Mouse (Mus musculus) forebrain, embryonic 11.5 days (tissue): ENCODE data around the gene Dlg1. TPM values are rescaled to one million over a fixed set of nuclear protein-coding genes. Genes with fewer than 3 reads are reported as not detected.
A peak's percentile ranks its signal among the peaks of the same experiment; 100 is the strongest.

ENCODE experiments used
- ATAC-seq: fragments of 200-750 bp; cut with Nextera tagmentation; replicated peaks from 2 replicates; pipeline ENCODE4 v1.8.0; 2017; ENCODE audit warnings: moderate TSS enrichment; ENCODE audit not compliant: low FRiP score
- DNase-seq: peaks from one replicate; pipeline ENCODE4 v3.0.0-alpha.2; 2017; ENCODE audit warnings: low spot score
- H3K27ac ChIP-seq: fragments of 300-500 bp; sonication (generic); 2 replicates; pipeline ENCODE4 v1.5.1; 2014; ENCODE audit warnings: low read depth, low read length
- H3K27me3 ChIP-seq: fragments of 300-500 bp; sonication (generic); 2 replicates; pipeline ENCODE4 v1.6.1; 2014; ENCODE audit warnings: mild to moderate bottlenecking, low read length, mixed read lengths; ENCODE audit not compliant: control insufficient read depth, insufficient read depth
- H3K36me3 ChIP-seq: fragments of 300-500 bp; sonication (generic); 2 replicates; pipeline ENCODE4 v1.6.1; 2014; ENCODE audit warnings: mild to moderate bottlenecking, low read length, moderate library complexity, mixed read lengths; ENCODE audit not compliant: control insufficient read depth, insufficient read depth
- H3K4me1 ChIP-seq: fragments of 300-500 bp; sonication (generic); replicated peaks from 2 replicates; pipeline ENCODE4 v1.6.1; 2014; ENCODE audit warnings: low read length, mixed read lengths; ENCODE audit not compliant: control insufficient read depth, insufficient read depth
- H3K4me2 ChIP-seq: fragments of 300-500 bp; sonication (generic); 2 replicates; pipeline ENCODE4 v1.6.1; 2014; ENCODE audit warnings: low read depth, mild to moderate bottlenecking, low read length, moderate library complexity, mixed read lengths; ENCODE audit not compliant: severe bottlenecking
- H3K4me3 ChIP-seq: fragments of 300-500 bp; sonication (generic); 2 replicates; pipeline ENCODE4 v1.5.1; 2014; ENCODE audit warnings: low read depth, low read length
- H3K9ac ChIP-seq: fragments of 300-500 bp; sonication (generic); 2 replicates; pipeline ENCODE4 v1.6.1; 2014; ENCODE audit warnings: low read length
- H3K9me3 ChIP-seq: fragments of 300-500 bp; sonication (generic); 2 replicates; pipeline ENCODE4 v1.6.1; 2016; ENCODE audit warnings: low read length, mixed read lengths; ENCODE audit not compliant: control insufficient read depth
- WGBS: fragments of 180-500 bp; shearing (Covaris S2); extraction: QIAGEN DNeasy Blood & Tissue Kit; methylation state at CpG from one replicate; pipeline ENCODE4 v1.1.7; 2014; 5-methylcytosine and 5-hydroxymethylcytosine counted together
- polyA plus RNA-seq: library from polyadenylated mRNA; unstranded; fragments of >200 nt; fragmentation: Nextera tagmentation; extraction: Ambion mirVana; gene quantifications from 2 replicates; pipeline ENCODE4 v1.2.1, GENCODE M21; 2014

Dlg1 gene
- polyA plus RNA-seq, 1 experiment from 2014 or later, result 38.5 TPM

DNA sequence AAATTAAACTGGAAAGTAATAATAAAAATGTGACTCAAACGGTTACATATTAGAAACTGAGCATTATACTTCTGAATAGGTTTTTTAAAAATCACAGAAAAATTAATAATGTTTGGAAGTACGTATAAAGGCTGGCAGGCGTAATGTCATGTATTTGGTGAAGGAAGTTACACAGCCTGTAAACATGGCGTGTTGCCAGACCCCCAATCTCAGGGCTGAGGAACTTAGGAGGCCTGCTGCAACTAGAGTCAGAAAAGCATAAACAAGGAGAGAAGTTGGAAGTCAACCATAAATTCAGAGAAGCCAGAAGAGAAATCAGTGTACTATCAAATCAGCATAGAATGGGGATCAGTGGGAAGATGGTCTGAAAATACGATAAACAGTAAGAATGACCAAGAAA is 200.7 kb downstream of the Dlg1 start:
- DNase-seq (no peak), ATAC-seq (no peak)
- Histone ChIP-seq H3K27me3 (no peaks in the 10 kb centered on the region), H3K4me3 (no peak overlapping the region), H3K36me3 (peaks cover 13% of the 10 kb centered on the region), H3K27ac (no peak overlapping the region), H3K9ac (no peak overlapping the region), H3K9me3 (peaks cover 3% of the 10 kb centered on the region; the same call in 1 of the 2 replicates), H3K4me2 (no peak overlapping the region), H3K4me1 (no peaks in the 10 kb centered on the region)
- WGBS, result 95% methylated on average over 5 of the region's 5 CpGs

DNA sequence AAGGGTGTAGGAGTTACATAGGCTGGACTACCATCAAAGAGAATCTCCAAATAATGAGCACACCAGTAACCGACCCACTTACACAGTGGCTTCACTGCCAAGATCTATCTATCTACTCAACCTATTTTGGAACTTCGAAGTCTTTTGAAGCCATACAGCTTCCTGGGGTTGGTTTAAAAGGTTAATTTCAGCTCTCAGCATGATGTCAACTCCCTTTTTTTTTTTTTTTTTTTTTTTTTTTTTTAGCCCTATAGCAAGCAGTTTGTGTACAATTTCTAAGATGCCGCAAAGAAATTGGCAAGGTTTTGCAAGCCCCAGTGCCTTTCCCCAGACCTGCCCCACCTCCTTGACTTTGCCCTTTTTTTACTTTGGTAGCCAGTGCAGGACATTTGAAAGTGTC is 202.0 kb downstream of the Dlg1 start:
- peaks cover 13% of the 10 kb centered on the region for H3K36me3 ChIP-seq
- ATAC-seq (no peak), DNase-seq (no peak)
- no peak overlapping the region for H3K4me3 ChIP-seq
- no peaks in the 10 kb centered on the region for H3K4me1 ChIP-seq
- H3K9me3 ChIP-seq, result peaks cover 3% of the 10 kb centered on the region; the same call in 1 of the 2 replicates
- H3K27ac ChIP-seq, result no peak overlapping the region
- no peaks in the 10 kb centered on the region for H3K27me3 ChIP-seq
- WGBS, result 61% methylated on average over 3 of the region's 3 CpGs
- no peak overlapping the region for H3K9ac ChIP-seq
- H3K4me2 ChIP-seq, result no peak overlapping the region

DNA sequence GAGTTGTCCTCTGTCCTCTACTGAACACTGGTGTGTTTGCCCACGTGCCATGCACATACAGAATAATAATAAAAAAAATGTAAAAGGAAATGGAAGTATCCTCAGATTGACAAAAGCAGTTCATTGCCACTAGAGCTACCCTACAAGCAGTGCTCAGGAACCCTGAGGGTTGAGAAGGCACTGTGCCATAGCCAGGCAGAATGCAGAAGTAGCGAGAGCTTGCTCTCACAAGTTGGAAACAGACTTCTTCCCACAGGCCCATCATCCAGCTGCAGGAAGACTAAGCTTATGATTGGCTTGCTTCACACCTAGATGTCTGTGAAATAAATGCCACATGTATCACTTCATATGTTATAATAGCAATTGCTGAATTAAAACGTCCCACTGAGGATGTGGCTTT is 203.7 kb downstream of the Dlg1 start:
- DNase-seq (no peak), ATAC-seq (no peak)
- peaks cover 4% of the 10 kb centered on the region; the same call in 1 of the 2 replicates for H3K36me3 ChIP-seq
- no peaks in the 10 kb centered on the region for H3K9me3 ChIP-seq
- H3K9ac ChIP-seq, result no peak overlapping the region
- no peaks in the 10 kb centered on the region for H3K4me1 ChIP-seq
- no peak overlapping the region for H3K4me3 ChIP-seq
- 93% methylated on average over 3 of the region's 3 CpGs for WGBS
- no peak overlapping the region for H3K27ac ChIP-seq
- no peaks in the 10 kb centered on the region for H3K27me3 ChIP-seq
- no peak overlapping the region for H3K4me2 ChIP-seq

DNA sequence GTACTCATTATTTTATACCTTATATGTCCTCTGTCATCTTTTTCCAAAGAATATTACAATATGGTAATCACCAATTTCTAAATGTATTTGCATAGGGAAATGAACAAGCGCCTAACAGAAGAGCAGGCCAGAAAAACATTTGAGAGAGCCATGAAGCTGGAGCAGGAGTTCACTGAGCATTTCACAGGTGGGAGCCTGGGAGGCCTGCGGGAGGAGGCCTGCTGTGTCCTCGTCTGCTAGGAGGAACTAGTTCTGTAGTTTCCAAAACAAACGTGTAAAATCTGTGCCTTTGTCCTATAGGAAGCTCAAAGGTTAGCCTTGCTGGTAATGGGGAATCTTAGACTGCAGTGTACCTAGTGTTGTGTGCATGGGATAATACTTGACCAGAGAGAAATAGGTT is 204.5 kb downstream of the Dlg1 start:
- 79% methylated on average over 4 of the region's 4 CpGs for WGBS
- H3K9me3 ChIP-seq, result no peaks in the 10 kb centered on the region
- H3K4me2 ChIP-seq, result no peak overlapping the region
- H3K4me1 ChIP-seq, result no peaks in the 10 kb centered on the region
- no peak overlapping the region for H3K4me3 ChIP-seq
- ATAC-seq (no peak), DNase-seq (no peak)
- H3K9ac ChIP-seq, result no peak overlapping the region
- H3K27me3 ChIP-seq, result no peaks in the 10 kb centered on the region
- H3K27ac ChIP-seq, result no peak overlapping the region
- peaks cover 4% of the 10 kb centered on the region; the same call in 1 of the 2 replicates for H3K36me3 ChIP-seq

DNA sequence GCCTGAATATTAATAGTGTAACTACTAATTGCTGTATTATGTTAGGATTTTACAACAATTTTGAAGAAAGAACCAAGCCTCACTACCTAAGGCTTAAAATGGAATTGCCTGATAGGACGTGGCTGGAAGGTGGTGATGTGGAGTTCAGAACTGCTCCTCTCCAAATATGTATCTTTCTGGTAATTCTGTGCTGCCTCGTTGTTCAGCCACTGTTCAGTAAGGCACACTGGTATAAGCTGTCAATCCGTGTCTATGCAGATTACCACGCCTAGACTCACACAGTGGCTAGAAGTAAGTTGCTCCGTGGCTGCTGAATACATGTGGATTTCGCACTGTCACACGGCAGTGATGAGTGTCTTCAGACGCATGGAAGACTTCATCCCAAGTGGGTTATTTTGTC is 210.5 kb downstream of the Dlg1 start:
- H3K27ac ChIP-seq, result no peak overlapping the region
- no peaks in the 10 kb centered on the region for H3K4me1 ChIP-seq
- no peaks in the 10 kb centered on the region for H3K27me3 ChIP-seq
- H3K9ac ChIP-seq, result no peak overlapping the region
- DNase-seq, result no peak
- ATAC-seq, result no peak
- H3K4me2 ChIP-seq, result no peak overlapping the region
- no peak overlapping the region for H3K4me3 ChIP-seq
- H3K36me3 ChIP-seq, result no peaks in the 10 kb centered on the region; the same call in 1 of the 2 replicates
- WGBS, result 94% methylated on average over 8 of the region's 8 CpGs
- H3K9me3 ChIP-seq, result no peaks in the 10 kb centered on the region

DNA sequence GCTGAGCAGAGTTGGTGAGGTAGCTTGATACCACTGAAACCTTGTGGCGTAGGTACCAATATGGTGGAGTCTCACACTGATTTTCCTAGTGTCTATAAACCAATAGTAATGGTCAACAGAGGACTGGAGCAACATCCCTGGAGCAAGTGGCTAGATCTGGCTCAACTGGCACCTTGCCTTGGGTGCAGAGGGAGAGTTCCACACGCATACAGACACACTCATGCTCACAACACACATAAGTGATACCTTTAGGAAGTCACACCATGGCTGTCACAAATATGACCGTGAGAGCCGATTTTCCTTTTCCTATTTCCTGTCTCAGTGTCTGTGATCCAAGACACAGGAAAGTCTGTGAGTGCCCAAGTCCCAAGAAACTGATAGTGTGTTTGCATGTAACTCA is 212.1 kb downstream of the Dlg1 start:
- Histone ChIP-seq H3K4me2 (no peak overlapping the region), H3K4me1 (0 out of 2 replicates have a peak, but pooled peaks cover 2% of the 10 kb centered on the region), H3K4me3 (no peak overlapping the region), H3K9me3 (no peaks in the 10 kb centered on the region), H3K36me3 (no peaks in the 10 kb centered on the region; the same call in 1 of the 2 replicates), H3K27me3 (no peaks in the 10 kb centered on the region), H3K27ac (no peak overlapping the region), H3K9ac (no peak overlapping the region)
- no peak for ATAC-seq
- DNase-seq, result no peak
- 97% methylated on average over 4 of the region's 4 CpGs for WGBS

DNA sequence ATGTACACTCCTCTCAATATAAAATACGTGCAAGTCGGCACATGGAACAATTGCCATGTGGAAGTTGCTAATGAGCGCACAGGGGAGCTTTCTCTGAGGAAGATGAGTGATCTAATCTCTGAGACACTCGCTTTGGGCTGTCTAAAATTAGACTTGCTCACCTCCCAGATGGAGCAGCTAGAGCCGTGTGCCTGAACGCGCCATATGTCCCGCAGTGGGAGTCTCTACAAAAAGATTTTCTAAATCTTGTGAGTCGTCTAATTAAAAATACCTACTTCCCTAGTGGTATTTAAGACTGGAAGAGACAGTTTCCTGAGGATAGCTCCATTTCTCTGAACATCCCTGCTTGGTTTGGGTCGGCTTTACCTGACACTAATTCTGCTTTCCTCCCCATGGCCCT is 213.1 kb downstream of the Dlg1 start:
- DNase-seq (no peak), ATAC-seq (no peak)
- H3K9ac ChIP-seq, result no peak overlapping the region

DNA sequence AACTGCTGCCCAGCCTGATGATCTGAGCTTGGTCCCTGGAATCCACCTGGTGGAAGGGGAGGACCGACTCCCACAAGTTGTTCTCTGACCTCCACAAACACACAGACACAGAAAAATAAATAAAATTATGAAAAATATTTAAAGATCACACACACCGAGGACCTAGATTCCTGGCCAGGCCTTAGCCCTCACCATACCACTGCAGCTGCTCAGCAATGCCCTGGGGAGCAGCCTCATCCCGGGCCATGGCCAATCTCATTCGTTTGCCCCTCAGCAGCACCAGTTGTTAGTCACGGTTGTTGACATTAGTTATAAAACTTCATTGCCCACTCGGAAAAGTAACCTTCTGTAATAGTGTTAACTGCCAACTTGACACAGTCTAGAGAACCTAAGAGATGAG is 214.8 kb downstream of the Dlg1 start:
- Histone ChIP-seq H3K27me3 (no peaks in the 10 kb centered on the region), H3K4me3 (no peak overlapping the region), H3K4me2 (no peak overlapping the region), H3K9me3 (no peaks in the 10 kb centered on the region), H3K36me3 (no peaks in the 10 kb centered on the region; the same call in 1 of the 2 replicates), H3K27ac (no peak overlapping the region), H3K4me1 (0 out of 2 replicates have a peak, but pooled peaks cover 2% of the 10 kb centered on the region), H3K9ac (no peak overlapping the region)
- DNase-seq, result no peak
- ATAC-seq, result no peak
- 80% methylated on average over 6 of the region's 6 CpGs for WGBS

More for the DNA sequence above, 213.1 kb downstream of the Dlg1 start:
- Histone ChIP-seq H3K9me3 (no peaks in the 10 kb centered on the region), H3K4me1 (0 out of 2 replicates have a peak, but pooled peaks cover 2% of the 10 kb centered on the region), H3K4me2 (no peak overlapping the region), H3K27ac (no peak overlapping the region), H3K36me3 (no peaks in the 10 kb centered on the region; the same call in 1 of the 2 replicates), H3K27me3 (no peaks in the 10 kb centered on the region), H3K4me3 (no peak overlapping the region)
- 86% methylated on average over 10 of the region's 10 CpGs for WGBS

DNA sequence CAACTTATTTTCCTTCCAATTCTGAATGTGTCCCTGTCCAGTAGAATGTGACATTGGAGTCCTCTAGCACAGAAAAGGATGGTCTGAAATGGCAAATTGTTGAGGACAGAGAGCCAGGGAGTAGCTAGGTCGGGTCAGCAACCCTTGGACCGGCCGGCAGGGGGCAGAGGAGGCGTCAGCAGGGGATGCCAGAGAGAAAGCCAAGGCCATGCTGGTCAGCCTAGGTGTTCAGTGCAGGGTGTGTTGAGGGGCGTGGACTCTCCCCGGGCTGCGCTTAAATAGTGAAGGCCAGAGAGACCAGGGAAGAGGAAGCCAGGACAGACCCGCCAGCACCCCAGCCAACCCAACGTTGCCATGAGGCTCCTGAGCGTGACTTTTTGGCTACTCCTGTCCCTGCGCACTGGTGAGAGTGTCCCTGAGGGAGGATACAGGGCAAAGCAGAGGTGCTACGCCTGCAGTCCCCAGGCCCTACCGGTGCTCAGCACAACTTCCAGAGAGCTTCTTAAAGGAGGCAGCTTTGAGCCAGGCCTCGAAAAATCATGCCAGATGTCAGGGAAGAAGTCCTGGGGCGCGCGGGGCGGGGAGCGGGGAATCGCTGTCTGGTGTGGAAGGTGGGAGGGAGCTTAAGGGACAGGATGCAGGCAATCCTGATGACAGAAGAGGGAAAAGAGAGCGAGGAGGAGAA is 215.5 kb downstream of the Dlg1 start, which contains the start of gene Meltf:
Meltf (plus strand) TSS at position 238 of the 685 bp plus-strand sequence.
- 0 out of 2 replicates have a peak, but pooled peaks have one; percentile 63 for ATAC-seq
- no peak within 1 kb of the TSS for H3K4me3 ChIP-seq
- H3K36me3 ChIP-seq, result no peaks in the 10 kb centered on the region; the same call in 1 of the 2 replicates
- 0 out of 2 replicates have a peak, but pooled peaks cover 2% of the 10 kb centered on the region for H3K4me1 ChIP-seq
- WGBS, result 39% methylated on average over 21 of the region's 21 CpGs
- H3K4me2 ChIP-seq, result no peak within 1 kb of the TSS
- no peaks in the 10 kb centered on the region for H3K27me3 ChIP-seq
- no peaks in the 10 kb centered on the region for H3K9me3 ChIP-seq
- H3K27ac ChIP-seq, result no peak within 1 kb of the TSS
- DNase-seq, result peak; percentile 86
- no peak within 1 kb of the TSS for H3K9ac ChIP-seq
